Mouse (Mus musculus): Measurements from ENCODE around the gene Ggt7. TPM values are rescaled to one million over a fixed set of nuclear protein-coding genes. Genes with fewer than 3 reads are reported as not detected.

Ggt7 gene
- polyA plus RNA-seq (2014; fragmentation: Nextera tagmentation; extraction: Ambion mirVana), result 18.8 and 25.6 TPM in 2 replicates

DNA sequence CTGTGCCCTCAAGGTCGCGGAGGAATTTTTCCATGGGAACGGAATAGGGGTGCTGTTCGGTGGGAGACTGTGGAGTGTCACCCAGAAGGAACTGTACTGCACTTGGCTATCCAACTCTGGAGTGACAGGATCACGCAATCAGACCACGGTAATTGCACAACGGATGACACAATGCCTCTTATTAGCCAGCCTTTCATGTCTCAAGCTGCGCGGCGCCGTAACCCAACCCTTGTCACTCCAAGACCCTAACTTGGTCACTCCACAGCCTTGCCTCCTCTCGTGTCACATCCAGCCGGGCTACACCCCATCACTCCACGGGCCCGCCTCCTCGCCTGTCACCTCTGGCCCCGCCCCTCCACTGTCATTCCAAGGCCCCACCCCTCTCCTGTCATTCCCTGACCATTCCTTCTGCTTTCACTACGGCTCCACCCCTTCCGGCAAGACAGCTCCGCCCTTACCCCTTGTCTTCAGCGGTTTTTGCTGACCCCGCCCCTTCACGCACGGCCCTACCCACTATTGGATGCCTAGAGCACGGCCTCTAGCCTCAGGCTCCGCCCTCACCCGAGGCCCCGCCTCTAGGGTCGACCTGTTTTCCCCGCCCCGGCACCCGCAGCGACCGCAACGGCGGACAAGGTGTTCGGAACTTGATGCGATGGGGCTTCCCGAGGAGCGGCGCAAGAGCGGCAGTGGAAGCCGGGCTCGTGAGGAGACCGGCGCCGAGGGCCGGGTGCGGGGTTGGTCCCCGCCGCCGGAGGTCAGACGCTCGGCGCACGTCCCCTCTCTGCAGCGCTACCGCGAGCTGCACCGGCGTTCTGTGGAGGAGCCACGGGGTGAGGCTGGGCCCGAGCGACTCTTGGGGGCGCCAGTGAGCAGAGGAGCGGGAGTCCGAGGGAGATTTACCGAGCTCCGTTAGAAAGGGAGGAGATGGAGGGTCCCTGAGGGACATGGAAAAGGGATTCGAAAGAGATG, at the start of gene Ggt7, which contains the start of gene Acss2:
TSS of gene Ggt7 (minus strand) at position 783 of the 969 bp plus-strand sequence.
TSS of gene Acss2 (plus strand) at position 494 of the 969 bp plus-strand sequence.
- H3K36me3 ChIP-seq (ENCODE audit: control insufficient read depth, insufficient read depth, low read length), result no peaks in the 10 kb centered on the region
- peak within 1 kb of the TSS; percentile 70 for H3K9ac ChIP-seq (ENCODE audit: low read length)
- peak within 1 kb of the TSS; percentile 60 for H3K27ac ChIP-seq (ENCODE audit: low read depth, low read length)
- peak within 1 kb of the TSS; percentile 64 for H3K4me3 ChIP-seq (ENCODE audit: low read depth, low read length)
- H3K4me2 ChIP-seq (ENCODE audit: low read length), result peak within 1 kb of the TSS; percentile 79
- 3% methylated on average over 70 of the region's 70 CpGs for WGBS
- peaks cover 11% of the 10 kb centered on the region for H3K4me1 ChIP-seq (ENCODE audit: control insufficient read depth, insufficient read depth, low read length)
- DNase-seq (ENCODE audit: low spot score), result peak; percentile 99
- no peaks in the 10 kb centered on the region for H3K27me3 ChIP-seq (replicated peaks; ENCODE audit: control insufficient read depth, insufficient read depth, low read length)
- peak; percentile 98 for ATAC-seq
- H3K9me3 ChIP-seq (replicated peaks; ENCODE audit: control insufficient read depth, low read length), result no peaks in the 10 kb centered on the region

DNA sequence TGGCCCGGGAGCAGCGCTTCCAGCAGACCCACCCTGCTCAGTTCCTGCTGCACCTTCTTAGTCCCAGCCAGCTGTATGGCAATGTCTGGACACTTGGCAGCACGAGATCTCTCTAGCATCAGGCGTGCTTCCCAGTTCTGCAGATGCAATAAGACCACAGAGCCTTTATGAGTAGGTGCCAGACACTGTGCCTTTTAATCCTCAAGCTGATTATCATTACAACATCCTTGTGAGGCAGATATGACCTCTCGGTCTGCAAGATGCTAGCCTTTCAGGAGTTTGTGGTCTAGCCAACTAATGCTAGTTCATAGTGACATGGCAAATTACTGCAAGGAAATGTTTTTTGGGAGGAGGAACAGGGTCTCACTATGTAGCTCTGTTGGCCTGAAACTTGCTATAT, 49.7 kb upstream of the Ggt7 start:
- H3K36me3 ChIP-seq (ENCODE audit: control insufficient read depth, insufficient read depth, low read length), result no peaks in the 10 kb centered on the region
- no peaks in the 10 kb centered on the region for H3K9me3 ChIP-seq (replicated peaks; ENCODE audit: control insufficient read depth, low read length)
- H3K27ac ChIP-seq (ENCODE audit: low read depth, low read length), result no peak overlapping the region
- ATAC-seq, result no peak
- no peaks in the 10 kb centered on the region; the same call in 1 of the 2 replicates for H3K4me1 ChIP-seq (ENCODE audit: control insufficient read depth, insufficient read depth, low read length)
- H3K27me3 ChIP-seq (replicated peaks; ENCODE audit: control insufficient read depth, insufficient read depth, low read length), result no peaks in the 10 kb centered on the region
- H3K4me3 ChIP-seq (ENCODE audit: low read depth, low read length), result no peak overlapping the region
- 90% methylated on average over 5 of the region's 5 CpGs for WGBS
- no peak overlapping the region for H3K9ac ChIP-seq (ENCODE audit: low read length)
- no peak for DNase-seq (ENCODE audit: low spot score)
- H3K4me2 ChIP-seq (ENCODE audit: low read length), result no peak overlapping the region

DNA sequence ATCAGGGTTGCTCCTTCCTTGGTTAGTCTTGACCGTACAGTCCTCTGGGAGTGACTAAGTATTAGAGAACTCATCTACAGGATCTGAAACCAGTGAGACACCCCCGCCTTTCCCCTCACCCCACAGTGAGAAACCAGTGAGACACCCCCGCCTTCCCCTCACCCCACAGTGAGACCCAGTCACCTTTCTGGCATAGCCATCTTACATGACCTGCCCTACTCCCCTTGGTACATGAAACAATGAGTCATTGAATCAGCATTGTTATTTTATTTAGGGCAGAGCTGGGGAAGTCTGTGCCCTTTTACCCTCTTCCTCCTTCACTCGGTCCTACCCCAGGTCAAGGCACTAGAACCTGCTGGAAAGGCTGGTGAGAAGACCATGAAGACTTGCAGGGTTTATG, 44.9 kb upstream of the Ggt7 start:
- no peaks in the 10 kb centered on the region for H3K27me3 ChIP-seq (replicated peaks; ENCODE audit: control insufficient read depth, insufficient read depth, low read length)
- H3K4me3 ChIP-seq (ENCODE audit: low read depth, low read length), result no peak overlapping the region
- ATAC-seq (no peak), DNase-seq (ENCODE audit: low spot score) (no peak)
- no peak overlapping the region for H3K9ac ChIP-seq (ENCODE audit: low read length)
- 77% methylated on average over 4 of the region's 4 CpGs for WGBS
- H3K27ac ChIP-seq (ENCODE audit: low read depth, low read length), result no peak overlapping the region
- 0 out of 2 replicates have a peak, but pooled peaks cover 2% of the 10 kb centered on the region for H3K36me3 ChIP-seq (ENCODE audit: control insufficient read depth, insufficient read depth, low read length)
- no peak overlapping the region for H3K4me2 ChIP-seq (ENCODE audit: low read length)
- H3K9me3 ChIP-seq (replicated peaks; ENCODE audit: control insufficient read depth, low read length), result no peaks in the 10 kb centered on the region
- no peaks in the 10 kb centered on the region for H3K4me1 ChIP-seq (ENCODE audit: control insufficient read depth, insufficient read depth, low read length)

DNA sequence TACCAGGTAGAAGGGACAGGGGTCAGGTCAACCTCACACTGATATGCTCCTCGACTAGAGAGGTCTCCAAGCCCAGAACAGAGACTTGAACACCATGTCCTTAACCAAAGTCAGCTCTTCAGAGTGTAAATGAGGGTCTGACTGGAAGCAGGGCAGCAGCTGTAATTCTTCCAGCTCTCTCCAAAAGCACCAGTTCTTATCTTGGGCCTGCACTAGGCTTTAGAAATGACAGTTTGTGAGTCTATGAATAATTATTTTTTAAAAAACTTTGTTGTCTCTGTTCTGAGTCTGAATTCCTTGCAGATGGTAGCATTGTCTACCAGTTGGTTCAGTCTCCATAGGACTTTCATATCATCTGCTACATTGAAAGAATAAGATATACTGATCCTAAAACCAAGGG, 44.2 kb upstream of the Ggt7 start:
- DNase-seq (ENCODE audit: low spot score) (no peak), ATAC-seq (no peak)
- Histone ChIP-seq H3K4me2 (ENCODE audit: low read length) (no peak overlapping the region), H3K9me3 (replicated peaks; ENCODE audit: control insufficient read depth, low read length) (no peaks in the 10 kb centered on the region), H3K36me3 (ENCODE audit: control insufficient read depth, insufficient read depth, low read length) (0 out of 2 replicates have a peak, but pooled peaks cover 2% of the 10 kb centered on the region), H3K9ac (ENCODE audit: low read length) (no peak overlapping the region), H3K27ac (ENCODE audit: low read depth, low read length) (no peak overlapping the region), H3K27me3 (replicated peaks; ENCODE audit: control insufficient read depth, insufficient read depth, low read length) (no peaks in the 10 kb centered on the region), H3K4me3 (ENCODE audit: low read depth, low read length) (no peak overlapping the region), H3K4me1 (ENCODE audit: control insufficient read depth, insufficient read depth, low read length) (no peaks in the 10 kb centered on the region)
- 48% methylated on average over 1 of the region's 1 CpGs for WGBS

DNA sequence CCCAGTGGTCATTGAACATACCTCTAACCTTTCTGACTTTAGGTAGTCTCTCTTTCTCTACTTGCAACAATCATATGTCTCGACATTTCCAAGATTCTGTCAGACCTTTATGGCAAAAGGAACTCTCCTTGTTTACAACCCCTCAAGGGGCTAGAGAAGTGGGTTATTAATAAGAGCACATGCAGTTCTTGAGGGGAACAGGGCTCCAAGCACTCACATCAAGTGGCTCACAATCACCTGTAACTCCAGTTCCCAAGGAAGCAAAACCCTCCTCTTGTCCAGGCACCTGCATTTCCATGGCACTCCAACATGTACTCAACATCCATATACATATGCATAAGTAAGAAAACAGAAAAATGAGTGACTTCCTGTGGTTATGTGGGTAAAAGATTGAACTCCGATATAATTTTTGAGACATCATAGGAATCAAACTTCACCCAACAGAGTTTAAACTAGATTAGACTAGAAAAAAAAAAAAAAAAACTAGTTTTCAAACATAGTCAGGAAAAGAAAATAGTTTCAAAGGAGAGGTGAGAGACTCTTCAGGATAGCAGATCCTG, 36.5 kb upstream of the Ggt7 start:
- H3K9me3 ChIP-seq (replicated peaks; ENCODE audit: control insufficient read depth, low read length), result no peaks in the 10 kb centered on the region
- 88% methylated on average over 2 of the region's 2 CpGs for WGBS
- no peak overlapping the region for H3K4me2 ChIP-seq (ENCODE audit: low read length)
- H3K27me3 ChIP-seq (replicated peaks; ENCODE audit: control insufficient read depth, insufficient read depth, low read length), result no peaks in the 10 kb centered on the region
- H3K27ac ChIP-seq (ENCODE audit: low read depth, low read length), result no peak overlapping the region
- no peaks in the 10 kb centered on the region for H3K36me3 ChIP-seq (ENCODE audit: control insufficient read depth, insufficient read depth, low read length)
- no peak overlapping the region for H3K9ac ChIP-seq (ENCODE audit: low read length)
- DNase-seq (ENCODE audit: low spot score), result no peak
- ATAC-seq, result no peak
- H3K4me3 ChIP-seq (ENCODE audit: low read depth, low read length), result no peak overlapping the region
- no peaks in the 10 kb centered on the region for H3K4me1 ChIP-seq (ENCODE audit: control insufficient read depth, insufficient read depth, low read length)

DNA sequence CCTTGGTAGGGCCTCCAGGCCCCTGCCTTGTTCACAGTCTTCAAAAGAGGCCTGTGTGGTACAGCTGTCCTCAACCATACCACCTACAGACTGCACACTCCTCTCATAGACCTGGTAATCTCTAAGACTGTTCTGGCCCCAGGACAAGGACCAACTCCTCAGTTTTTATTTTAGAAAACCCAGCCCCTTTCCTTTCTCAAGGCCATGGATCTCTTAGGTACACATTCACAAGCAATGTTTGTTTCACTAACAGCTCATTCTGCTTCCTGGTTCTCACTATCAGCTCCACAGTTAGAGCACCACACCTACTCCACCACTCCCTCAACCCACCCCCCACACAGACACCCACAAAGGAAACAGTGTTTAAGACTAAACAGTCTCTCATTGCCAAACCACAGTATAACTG, 34.9 kb upstream of the Ggt7 start:
- Histone ChIP-seq H3K9me3 (replicated peaks; ENCODE audit: control insufficient read depth, low read length) (no peaks in the 10 kb centered on the region), H3K27ac (ENCODE audit: low read depth, low read length) (no peak overlapping the region), H3K36me3 (ENCODE audit: control insufficient read depth, insufficient read depth, low read length) (no peaks in the 10 kb centered on the region), H3K27me3 (replicated peaks; ENCODE audit: control insufficient read depth, insufficient read depth, low read length) (no peaks in the 10 kb centered on the region), H3K4me1 (ENCODE audit: control insufficient read depth, insufficient read depth, low read length) (no peaks in the 10 kb centered on the region), H3K4me3 (ENCODE audit: low read depth, low read length) (no peak overlapping the region), H3K9ac (ENCODE audit: low read length) (no peak overlapping the region), H3K4me2 (ENCODE audit: low read length) (no peak overlapping the region)
- DNase-seq (ENCODE audit: low spot score) (no peak), ATAC-seq (no peak)

DNA sequence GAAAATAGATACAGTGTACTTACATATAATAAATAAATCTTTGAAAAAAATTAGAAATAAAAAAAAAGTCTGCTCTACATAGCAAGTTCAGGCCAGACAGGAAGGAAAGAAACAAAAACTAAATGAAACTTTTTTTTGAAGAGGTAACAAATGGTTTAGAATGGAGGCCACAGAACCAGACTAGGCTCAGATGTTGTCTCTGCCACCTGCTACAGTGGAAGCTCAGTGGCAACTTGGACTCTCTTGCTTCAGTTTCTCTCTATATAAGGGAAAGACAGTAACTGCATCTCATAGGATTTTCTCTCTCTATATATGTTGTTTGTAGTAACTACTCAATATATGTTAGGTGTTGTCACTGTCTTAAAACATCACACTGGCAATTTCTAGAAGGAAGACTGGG, 34.3 kb upstream of the Ggt7 start:
- Histone ChIP-seq H3K9me3 (replicated peaks; ENCODE audit: control insufficient read depth, low read length) (no peaks in the 10 kb centered on the region), H3K9ac (ENCODE audit: low read length) (no peak overlapping the region), H3K36me3 (ENCODE audit: control insufficient read depth, insufficient read depth, low read length) (no peaks in the 10 kb centered on the region), H3K4me2 (ENCODE audit: low read length) (no peak overlapping the region), H3K27me3 (replicated peaks; ENCODE audit: control insufficient read depth, insufficient read depth, low read length) (no peaks in the 10 kb centered on the region), H3K27ac (ENCODE audit: low read depth, low read length) (no peak overlapping the region), H3K4me3 (ENCODE audit: low read depth, low read length) (no peak overlapping the region), H3K4me1 (ENCODE audit: control insufficient read depth, insufficient read depth, low read length) (no peaks in the 10 kb centered on the region)
- ATAC-seq, result no peak
- DNase-seq (ENCODE audit: low spot score), result no peak

DNA sequence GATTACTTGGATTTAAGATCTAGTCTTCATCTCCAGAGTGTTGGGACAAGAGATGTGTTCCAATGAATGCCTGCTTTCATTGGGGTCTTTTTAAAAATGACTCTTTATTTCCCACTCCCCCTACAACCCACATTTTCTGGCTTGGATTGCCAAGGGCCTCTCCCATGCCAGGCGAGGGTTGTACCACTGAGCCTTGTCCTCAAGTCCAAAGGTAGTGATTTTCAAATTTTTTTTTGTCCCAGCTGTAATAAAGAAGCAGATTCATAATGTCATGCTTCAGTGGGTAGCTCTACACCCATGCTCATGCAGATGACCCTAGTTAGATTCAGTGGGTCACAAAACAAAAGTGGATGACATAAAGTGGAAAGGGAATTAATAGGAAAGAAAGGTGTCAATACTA, 28.9 kb upstream of the Ggt7 start:
- Histone ChIP-seq H3K36me3 (ENCODE audit: control insufficient read depth, insufficient read depth, low read length) (no peaks in the 10 kb centered on the region), H3K9ac (ENCODE audit: low read length) (no peak overlapping the region), H3K4me3 (ENCODE audit: low read depth, low read length) (no peak overlapping the region), H3K4me2 (ENCODE audit: low read length) (no peak overlapping the region), H3K27ac (ENCODE audit: low read depth, low read length) (no peak overlapping the region), H3K27me3 (replicated peaks; ENCODE audit: control insufficient read depth, insufficient read depth, low read length) (no peaks in the 10 kb centered on the region), H3K9me3 (replicated peaks; ENCODE audit: control insufficient read depth, low read length) (no peaks in the 10 kb centered on the region), H3K4me1 (ENCODE audit: control insufficient read depth, insufficient read depth, low read length) (no peaks in the 10 kb centered on the region)
- no peak for DNase-seq (ENCODE audit: low spot score)
- ATAC-seq, result no peak
- WGBS, result 68% methylated on average over 1 of the region's 1 CpGs
